Mouse (Mus musculus) MEL-GATA-1-ER (cell line): ENCODE measurements around the gene Gpr62.
"Not testable (repeated sequence)": the region's sequence is repeated elsewhere in the genome, so short reads cannot be mapped to it uniquely, and the experiment has no call there.

Experiments
- DNase-seq: peaks from one replicate; pipeline ENCODE4 v3.0.0-alpha.2; 2012; ENCODE audit warnings: low read depth; ENCODE audit errors: extremely low read depth

The Gpr62 gene

GRCm38 (mm10) chr9:106465571-106466200 is at the start of gene Gpr62:
Gene Gpr62 (minus strand): TSS chr9:106465938.
- no peak for DNase-seq

- DNase-seq: no peak
These were observed 48.5 kb upstream of the Gpr62 start, which contains the start of gene Iqcf5 for GRCm38 (mm10) chr9:106514273-106514672. Gene Iqcf5 (plus strand): TSS chr9:106514573.

- DNase-seq: no peak
These were observed 47.8 kb upstream of the Gpr62 start for GRCm38 (mm10) chr9:106513566-106513965.

- DNase-seq: peak; percentile 60
These were observed 47.2 kb upstream of the Gpr62 start for GRCm38 (mm10) chr9:106512729-106513450.

GRCm38 (mm10) chr9:106509356-106509755 is 43.6 kb upstream of the Gpr62 start:
- DNase-seq: no peak

GRCm38 (mm10) chr9:106504246-106504645 is 38.5 kb upstream of the Gpr62 start:
- DNase-seq: no peak

- DNase-seq: no peak
These were observed 36.1 kb upstream of the Gpr62 start for GRCm38 (mm10) chr9:106501846-106502245.

GRCm38 (mm10) chr9:106499667-106500066 is 33.9 kb upstream of the Gpr62 start, which contains the start of gene Iqcf1:
Gene Iqcf1 (plus strand): TSS chr9:106499967.
- no peak for DNase-seq

- DNase-seq: not testable (repeated sequence)
These were observed 21.9 kb upstream of the Gpr62 start for GRCm38 (mm10) chr9:106487602-106488001.

GRCm38 (mm10) chr9:106485076-106485475 is 19.3 kb upstream of the Gpr62 start:
- DNase-seq: no peak

GRCm38 (mm10) chr9:106483606-106484005 is 17.9 kb upstream of the Gpr62 start:
- no peak for DNase-seq

GRCm38 (mm10) chr9:106483136-106483535 is 17.4 kb upstream of the Gpr62 start:
- DNase-seq: no peak

GRCm38 (mm10) chr9:106482578-106483115 is 16.9 kb upstream of the Gpr62 start:
- no peak for DNase-seq

- DNase-seq: no peak
These were observed 15.9 kb upstream of the Gpr62 start for GRCm38 (mm10) chr9:106481676-106482075.

- DNase-seq: no peak
These were observed 15.3 kb upstream of the Gpr62 start for GRCm38 (mm10) chr9:106481075-106481474.

GRCm38 (mm10) chr9:106480541-106480940 is 14.8 kb upstream of the Gpr62 start:
- no peak for DNase-seq

- no peak for DNase-seq
These were observed 12.4 kb upstream of the Gpr62 start for GRCm38 (mm10) chr9:106478101-106478500.

GRCm38 (mm10) chr9:106477649-106478048 is 11.9 kb upstream of the Gpr62 start:
- no peak for DNase-seq

- DNase-seq: peak; percentile 99
These were observed 11.3 kb upstream of the Gpr62 start, which contains the start of gene Parp3 for GRCm38 (mm10) chr9:106476924-106477484. Gene Parp3 (minus strand): TSS chr9:106476949.

- peak; percentile 61 for DNase-seq
These were observed 10.5 kb upstream of the Gpr62 start for GRCm38 (mm10) chr9:106476002-106476923.

- no peak for DNase-seq
These were observed 9.9 kb upstream of the Gpr62 start, which contains the start of gene Rrp9 for GRCm38 (mm10) chr9:106475663-106476001. Gene Rrp9 (plus strand): TSS chr9:106475963.
